Mouse (Mus musculus) embryonic stem cell, embryonic (primary cell): Measurements from ENCODE around the gene Psma2.

Experiments used
- CTCF ChIA-PET, 4 experiments: fragments of 300-600 bp in 2 of 4; fragments of 350-600 bp in 2 of 4; sonication (Branson Sonifier 250); formaldehyde crosslinking; loops; one replicate each; lab custom pipeline; 2022; ENCODE audit warnings: inconsistent platforms in 2 of 4; lab: Charles Lee
- POLR2A ChIA-PET, 4 experiments: fragments of 300-600 bp in 2 of 4; fragments of 350-600 bp in 2 of 4; sonication (Branson Sonifier 250); formaldehyde crosslinking; loops; one replicate each; lab custom pipeline; 2022; ENCODE audit warnings: antibody characterized with exemption in 4 of 4, inconsistent platforms in 1 of 4; lab: Charles Lee

Gene Psma2

DNA sequence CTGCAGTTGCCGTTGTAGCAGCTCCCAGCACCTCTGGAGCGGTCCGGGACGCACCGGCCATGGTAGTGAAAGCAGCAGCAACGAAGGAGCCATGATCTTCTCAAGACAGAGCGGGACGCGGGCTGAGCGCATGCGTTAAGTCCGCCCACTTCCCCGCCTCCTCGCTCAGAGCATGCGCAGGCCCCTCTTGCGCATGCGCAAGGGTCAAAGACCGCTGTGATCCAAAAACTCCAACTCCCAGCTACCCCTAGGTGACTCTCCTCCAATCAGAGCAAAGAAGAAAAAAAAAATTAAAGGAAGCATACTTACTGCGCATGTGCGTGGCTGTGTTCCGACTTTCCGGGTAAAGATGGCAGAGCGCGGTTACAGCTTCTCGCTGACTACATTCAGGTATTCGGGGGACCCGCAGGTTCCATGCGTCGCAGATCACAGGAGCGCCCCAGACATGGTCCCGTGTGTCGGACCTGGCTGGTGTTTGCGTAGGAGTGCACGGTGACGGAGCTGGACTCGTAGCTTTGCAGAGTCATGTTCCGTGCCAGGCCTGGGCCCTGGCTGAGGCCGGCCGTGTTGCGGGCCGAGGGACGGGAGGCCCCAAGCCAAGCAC, at the start of gene Psma2, which contains the start of gene Mrpl32:
Gene Psma2 (plus strand): TSS at position 315 of the 604 bp plus-strand sequence.
Gene Mrpl32 (minus strand): TSS at position 240 of the 604 bp plus-strand sequence.
- ChIA-PET POLR2A (interaction anchor here (0.6 to 11.2 kb wide), 50 partner anchors 8 to 1023 kb away, joined by 3 to 152 read pairs (median 3); partner anchors contain the start of genes AW209491 (in 4 of the 4), B3galnt2 (in 1 of the 4), Ggps1 (in 1 of the 4) and Lyst (in 1 of the 4)), CTCF (interaction anchor here in 2 of 4 experiments (0.7 to 1.0 kb wide), 2 partner anchors 17 to 325 kb away, joined by 3 to 5 read pairs; partner anchors contain the start of gene AW209491 (in 1 of the 2))

DNA sequence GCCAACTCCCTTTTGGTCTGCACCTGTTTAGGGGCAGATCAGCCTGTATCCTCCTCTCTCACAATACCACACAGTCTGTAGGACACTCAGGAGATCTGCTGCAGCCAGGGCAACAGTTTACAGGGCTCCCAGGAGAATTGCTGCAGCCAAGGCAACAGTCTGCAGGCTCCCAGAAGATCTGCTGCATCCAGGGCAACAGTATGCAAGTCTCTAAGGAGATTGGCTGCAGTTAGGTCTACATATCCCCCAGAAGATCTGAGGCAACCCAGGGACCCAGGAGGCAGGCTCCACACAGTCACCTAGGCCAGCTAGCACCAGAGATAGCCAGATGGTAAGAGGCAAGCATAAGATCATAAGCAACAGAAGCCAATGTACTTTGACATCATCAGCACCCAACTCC, 38.9 kb upstream of the Psma2 start:
- CTCF ChIA-PET: no interaction called here
- POLR2A ChIA-PET: interaction anchor here in 1 of 4 experiments (1.0 kb wide), 1 partner anchor 39 kb away, joined by 3 read pairs; the partner anchor contains the start of genes Mrpl32 and Psma2

DNA sequence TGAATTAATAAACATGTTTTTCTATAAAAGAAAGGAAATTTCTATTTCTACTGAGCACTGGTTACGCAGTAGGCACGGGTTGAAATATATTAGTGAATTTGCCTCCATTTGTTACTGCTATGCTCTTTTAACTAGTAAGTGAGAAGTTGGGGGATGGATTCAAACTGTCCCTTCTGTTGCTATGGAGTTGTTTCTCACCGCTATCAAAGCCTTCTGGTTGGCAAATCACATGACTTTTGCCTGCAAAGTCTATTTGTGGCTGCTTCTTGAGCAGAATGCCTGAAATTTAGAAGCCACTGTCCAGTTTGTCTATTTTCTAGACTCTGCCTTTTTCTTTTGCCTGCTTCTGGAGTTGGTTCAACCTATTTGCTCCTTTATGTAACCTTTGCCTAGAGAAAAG, 32.6 kb upstream of the Psma2 start:
- POLR2A ChIA-PET: no interaction called here
- CTCF ChIA-PET: no interaction called here

DNA sequence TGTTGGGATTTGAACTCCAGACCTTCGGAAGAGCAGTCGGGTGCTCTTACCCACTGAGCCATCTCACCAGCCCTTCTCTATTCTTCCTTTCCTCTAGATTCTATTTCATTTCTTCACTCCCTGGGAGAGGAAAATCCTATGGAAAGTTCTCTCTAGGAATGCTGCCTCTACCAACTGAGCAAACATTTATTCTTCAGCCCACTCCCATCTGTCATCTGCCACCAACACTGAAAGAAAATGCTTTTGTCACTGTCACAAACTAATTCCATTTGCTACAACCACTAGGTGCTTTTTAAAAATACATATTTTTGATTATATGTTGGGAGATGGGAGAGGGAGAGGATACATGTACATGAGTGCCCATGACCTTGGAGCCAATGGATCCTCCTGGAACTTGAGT, 10.3 kb upstream of the Psma2 start:
- CTCF ChIA-PET: no interaction called here
- POLR2A ChIA-PET: interaction anchor here in 1 of 4 experiments (3.0 kb wide), 1 partner anchor 10 kb away, joined by 14 read pairs; the partner anchor contains the start of genes Mrpl32 and Psma2

DNA sequence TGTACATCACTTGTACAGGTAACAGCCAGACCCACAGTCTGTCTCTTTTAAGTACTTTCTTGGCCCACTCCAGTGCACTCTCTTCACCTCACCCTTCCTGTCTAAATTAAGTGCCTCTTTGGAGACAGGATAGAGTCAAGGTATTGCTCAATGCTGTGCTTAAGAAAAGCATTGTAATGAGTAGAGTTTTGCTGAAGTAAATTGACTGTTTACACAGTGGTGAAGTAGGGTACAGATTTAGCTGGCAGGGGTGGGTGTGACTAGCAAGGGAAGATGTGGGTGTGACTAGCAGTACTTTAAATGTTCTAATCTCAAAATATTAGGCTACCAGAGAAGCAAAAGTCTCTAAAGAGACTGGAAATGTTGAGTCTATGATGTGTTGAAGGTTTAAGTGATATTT, 5.4 kb upstream of the Psma2 start:
- CTCF ChIA-PET: no interaction called here
- POLR2A ChIA-PET: interaction anchor here in 2 of 4 experiments (0.7 to 1.0 kb wide), 2 partner anchors 20 to 578 kb away, joined by 3 to 4 read pairs; no protein-coding TSS in a partner anchor

DNA sequence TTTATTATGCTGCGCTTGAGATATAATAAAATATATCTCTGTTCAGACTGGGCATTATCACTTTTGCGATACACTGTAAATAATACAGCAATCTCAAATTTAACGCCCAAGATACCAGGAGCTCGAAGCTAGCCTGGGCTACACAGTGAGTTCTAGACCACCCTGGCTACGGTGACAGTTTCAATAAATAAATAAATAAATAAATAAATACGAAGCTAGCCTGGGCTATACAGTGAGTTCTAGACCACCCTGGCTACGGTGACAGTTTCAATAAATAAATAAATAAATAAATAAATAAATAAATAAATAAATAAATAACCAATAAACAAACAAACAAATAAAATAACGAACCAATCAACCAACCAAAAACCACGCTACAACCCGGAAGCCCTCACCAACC, 577 bp upstream of the Psma2 start:
- ChIA-PET POLR2A (interaction anchor here (0.6 to 11.2 kb wide), 38 partner anchors 8 to 1022 kb away, joined by 3 to 152 read pairs (median 4); partner anchors contain the start of genes AW209491 (in 4 of the 4), B3galnt2 (in 1 of the 4), Ggps1 (in 1 of the 4) and Lyst (in 1 of the 4)), CTCF (interaction anchor here in 2 of 4 experiments (0.7 to 1.0 kb wide), 2 partner anchors 18 to 324 kb away, joined by 3 to 5 read pairs; partner anchors contain the start of gene AW209491 (in 1 of the 2))

DNA sequence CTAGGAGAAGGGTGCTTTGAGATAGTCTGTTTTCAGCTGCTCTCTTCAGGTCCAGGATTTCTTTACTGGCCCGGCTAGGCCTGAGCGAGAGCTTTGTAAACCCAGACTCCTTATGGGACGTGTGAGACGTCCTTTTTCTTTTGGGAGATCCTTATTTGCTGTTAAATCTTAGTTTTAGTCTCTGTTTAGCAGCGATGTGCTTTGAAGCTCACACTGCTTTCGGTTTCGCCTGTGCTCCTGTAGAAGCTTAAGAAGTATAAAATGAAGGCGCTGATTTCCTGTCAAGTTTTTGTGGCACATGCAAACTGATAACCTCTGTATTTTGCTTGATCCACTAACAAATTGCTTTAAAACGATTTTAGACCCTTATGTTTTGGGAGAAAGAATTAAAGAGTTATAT, 513 bp downstream of the Psma2 start:
- CTCF ChIA-PET: interaction anchor here in 1 of 4 experiments (1.0 kb wide), 1 partner anchor 17 kb away, joined by 5 read pairs; the partner anchor contains the start of gene AW209491
- POLR2A ChIA-PET: interaction anchor here (0.7 to 11.2 kb wide), 42 partner anchors 8 to 1023 kb away, joined by 3 to 152 read pairs (median 4); partner anchors contain the start of genes AW209491 (in 4 of the 4), B3galnt2 (in 1 of the 4), Ggps1 (in 1 of the 4) and Lyst (in 1 of the 4)

DNA sequence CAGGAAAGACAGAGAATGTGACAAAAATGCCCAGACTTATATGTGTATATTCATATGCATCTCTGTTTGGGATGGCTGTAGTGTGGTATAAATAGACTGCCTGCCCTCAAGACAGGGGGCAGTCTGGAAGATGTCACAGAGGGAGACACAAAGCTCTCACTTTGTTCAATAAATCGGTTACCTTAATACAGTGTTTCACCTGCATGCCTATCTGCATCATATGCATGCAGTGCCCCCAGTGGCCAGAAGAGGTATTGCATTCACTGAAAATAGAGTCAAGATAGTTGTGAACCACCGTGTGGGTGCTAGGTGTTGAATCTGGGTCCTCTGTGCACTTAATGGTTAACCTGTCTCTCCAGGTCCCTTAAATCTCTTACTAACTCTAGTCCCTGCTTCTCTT, 5.7 kb downstream of the Psma2 start:
- ChIA-PET CTCF (interaction anchor here (0.6 to 2.8 kb wide), 8 partner anchors 9 to 1170 kb away, joined by 3 to 8 read pairs (median 3); partner anchors contain the start of gene AW209491 (in 3 of the 4)), POLR2A (interaction anchor here in 3 of 4 experiments (0.9 to 11.2 kb wide), 4 partner anchors 9 to 12 kb away, joined by 3 to 152 read pairs (median 6); partner anchors contain the start of gene AW209491 (in 3 of the 3))

DNA sequence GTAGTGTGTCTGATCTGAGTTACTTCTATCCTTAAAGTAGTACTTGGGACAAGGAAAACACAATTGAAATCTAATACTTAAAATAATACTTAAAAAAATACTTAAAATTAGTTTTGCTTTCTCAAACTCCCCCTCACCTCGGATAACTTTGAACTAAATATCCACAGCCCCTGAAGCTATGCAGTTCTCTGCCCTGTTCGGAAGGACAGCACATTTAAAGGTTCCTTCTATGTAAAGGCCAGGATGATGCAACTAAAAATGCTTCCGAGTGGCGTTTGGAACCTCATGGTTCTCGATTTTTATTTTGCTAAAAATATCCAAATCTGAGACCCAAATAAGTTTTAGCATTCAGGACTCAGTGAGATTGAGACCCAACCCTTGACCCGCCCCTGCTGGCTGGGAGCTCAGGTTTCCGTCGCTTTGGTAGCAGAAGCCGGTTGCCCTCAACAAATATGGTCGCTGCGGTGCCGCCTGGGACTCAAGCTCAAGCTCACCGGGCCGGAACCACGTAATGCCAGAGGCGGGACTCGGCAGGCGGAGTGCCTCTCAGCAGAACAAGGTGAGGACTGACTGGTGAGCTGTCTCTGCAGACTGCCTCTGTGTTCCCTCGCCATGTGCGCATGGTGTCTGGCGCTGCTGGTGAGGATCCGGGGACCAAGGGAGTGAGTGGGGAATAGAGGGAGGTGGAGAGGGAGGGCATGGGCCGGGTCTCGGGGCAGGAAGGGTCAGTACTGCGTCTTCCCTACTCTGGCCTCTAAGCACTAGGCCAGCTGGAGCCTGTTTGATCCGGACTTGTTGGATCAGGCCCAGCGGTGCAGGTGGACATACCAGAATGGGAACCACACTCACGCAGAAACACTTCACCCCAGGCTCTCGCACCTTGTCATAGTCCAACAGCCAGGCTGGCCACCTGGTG, 16.9 kb downstream of the Psma2 start, which contains the start of gene AW209491:
Gene AW209491 (plus strand): TSS at position 429 of the 916 bp plus-strand sequence.
- ChIA-PET CTCF (interaction anchor here in 3 of 4 experiments (0.9 to 1.5 kb wide), 3 partner anchors 11 to 17 kb away, joined by 3 to 5 read pairs (median 4); partner anchors contain the start of genes Mrpl32 (in 1 of the 3) and Psma2 (in 1 of the 3)), POLR2A (interaction anchor here (0.6 to 5.7 kb wide), 24 partner anchors 9 to 1040 kb away, joined by 3 to 152 read pairs (median 4); partner anchors contain the start of genes Mrpl32 (in 4 of the 4), Psma2 (in 4 of the 4), Ggps1 (in 1 of the 4) and Lyst (in 1 of the 4))

DNA sequence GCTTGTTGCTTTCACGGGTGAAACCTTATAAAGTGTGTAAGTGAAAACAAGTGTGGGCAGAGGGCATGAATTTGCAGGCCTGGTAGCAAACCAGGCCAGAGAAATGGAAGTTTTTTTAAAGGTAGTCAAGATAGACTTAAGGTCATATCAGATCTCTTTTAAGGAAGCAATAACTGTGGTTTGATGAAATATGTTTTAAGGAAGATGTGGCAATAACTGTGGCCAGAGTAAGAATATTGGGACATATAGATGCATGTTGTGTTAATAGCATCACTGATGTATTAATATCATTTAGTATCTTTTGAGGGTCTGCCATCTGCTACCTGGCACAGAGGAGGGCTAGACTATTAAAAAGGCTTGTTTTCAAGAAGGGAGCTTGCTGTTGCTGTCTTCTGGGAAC, 27.0 kb downstream of the Psma2 start:
- ChIA-PET POLR2A (no interaction called here), CTCF (no interaction called here)

DNA sequence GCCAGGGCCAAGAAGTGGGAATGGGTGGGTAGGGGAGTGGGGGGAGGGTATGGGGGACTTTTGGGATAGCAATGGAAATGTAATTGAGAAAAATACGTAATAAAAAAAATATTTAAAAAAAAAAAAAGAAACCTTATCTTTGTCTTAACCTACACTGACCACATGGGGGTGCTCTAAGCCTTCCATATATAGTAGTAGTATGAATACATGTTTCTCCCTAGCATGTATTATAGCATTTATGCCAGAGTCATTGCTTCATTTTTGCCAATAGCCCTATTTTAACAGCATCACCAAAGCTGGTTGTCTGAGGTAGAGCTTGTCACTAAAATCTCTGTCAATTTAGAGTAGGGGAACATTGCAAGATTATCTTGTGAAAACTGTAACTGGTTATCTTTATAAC, 36.3 kb downstream of the Psma2 start:
- CTCF ChIA-PET: no interaction called here
- POLR2A ChIA-PET: no interaction called here

DNA sequence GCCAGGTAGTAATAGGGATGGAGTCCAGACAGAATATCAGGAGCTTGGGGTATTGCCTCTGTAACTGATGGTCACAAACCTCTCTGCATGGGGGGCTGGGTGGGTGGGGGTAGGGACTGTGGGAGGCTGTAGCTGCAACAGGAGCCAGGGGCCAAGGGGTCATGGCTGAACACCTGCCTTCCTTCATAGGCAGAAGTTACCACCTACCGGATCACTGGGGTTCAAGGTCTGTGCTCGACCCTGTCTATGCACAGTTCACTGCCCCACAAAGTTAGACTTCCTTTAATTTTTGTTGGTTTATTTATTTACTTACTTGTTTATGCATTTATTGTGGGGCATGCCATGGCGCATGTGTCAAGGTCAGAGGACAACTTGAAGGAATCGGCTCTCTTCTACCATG, 54.1 kb downstream of the Psma2 start:
- ChIA-PET CTCF (no interaction called here), POLR2A (no interaction called here)

DNA sequence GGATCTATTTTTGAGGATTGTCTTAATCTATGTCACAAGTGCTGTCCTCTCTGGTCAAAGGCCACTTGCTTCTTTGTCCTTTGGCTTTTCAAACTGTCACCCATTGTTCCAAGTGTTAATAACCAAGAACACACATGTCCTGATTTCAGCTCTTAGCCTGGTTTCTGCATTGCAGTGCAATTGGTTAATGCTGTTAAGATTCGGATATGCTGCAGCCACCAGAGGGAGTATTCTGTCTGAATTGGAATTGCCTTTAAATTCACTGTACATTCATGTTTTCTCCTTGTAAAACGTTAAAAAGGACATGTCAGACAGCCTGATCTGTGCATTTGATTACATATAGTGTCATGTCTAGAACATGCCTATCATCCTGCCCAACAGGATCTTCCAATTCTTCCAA, 57.3 kb downstream of the Psma2 start:
- CTCF ChIA-PET: interaction anchor here in 2 of 4 experiments (0.6 to 0.8 kb wide), 3 partner anchors 874 to 1092 kb away, joined by 3 to 8 read pairs (median 3); no protein-coding TSS in a partner anchor
- POLR2A ChIA-PET: interaction anchor here in 1 of 4 experiments (0.7 kb wide), 1 partner anchor 497 kb away, joined by 6 read pairs; no protein-coding TSS in a partner anchor

DNA sequence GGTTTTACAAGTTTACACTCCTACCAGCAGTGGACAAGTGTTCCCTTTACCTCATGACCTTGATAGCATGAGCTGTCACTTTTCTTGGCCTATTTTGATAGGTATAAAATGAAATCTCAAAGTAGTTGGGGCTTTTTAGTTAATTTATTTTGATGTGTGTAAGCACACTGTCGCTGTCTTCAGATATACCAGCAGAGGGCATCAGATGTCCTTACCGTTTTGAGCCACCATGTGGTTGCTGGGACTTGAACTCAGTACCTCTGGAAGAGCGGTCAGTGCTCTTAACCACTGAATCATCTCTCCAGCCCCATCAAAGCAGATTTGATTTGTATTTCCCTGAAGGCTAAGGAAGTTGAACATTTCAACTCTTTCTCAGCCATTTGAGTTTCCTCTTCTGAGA, 75.9 kb downstream of the Psma2 start:
- ChIA-PET POLR2A (interaction anchor here in 1 of 4 experiments (1.5 kb wide), 1 partner anchor 11 kb away, joined by 3 read pairs; no protein-coding TSS in a partner anchor), CTCF (no interaction called here)

DNA sequence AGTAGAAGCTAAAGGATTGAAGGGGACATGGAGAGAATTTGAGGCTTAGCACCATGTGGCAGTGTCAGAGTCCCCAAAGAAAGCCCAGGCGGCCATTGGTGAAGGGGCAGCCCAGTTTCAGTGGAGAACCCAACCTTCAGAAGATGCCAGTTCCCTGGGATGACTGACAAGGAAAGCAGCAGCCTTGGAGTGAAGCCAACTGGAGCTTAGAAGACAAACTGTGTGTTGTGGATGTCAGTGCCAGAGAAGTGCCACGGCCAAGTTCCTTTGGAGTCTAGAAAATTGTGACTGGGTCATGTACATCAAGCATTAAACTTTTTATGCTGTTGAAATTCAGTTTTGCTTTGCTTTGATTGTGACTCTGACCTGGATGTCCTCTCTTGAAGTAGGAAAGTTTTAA, 103.8 kb downstream of the Psma2 start:
- CTCF ChIA-PET: interaction anchor here in 1 of 4 experiments (0.7 kb wide), 1 partner anchor 21 kb away, joined by 3 read pairs; no protein-coding TSS in a partner anchor

DNA sequence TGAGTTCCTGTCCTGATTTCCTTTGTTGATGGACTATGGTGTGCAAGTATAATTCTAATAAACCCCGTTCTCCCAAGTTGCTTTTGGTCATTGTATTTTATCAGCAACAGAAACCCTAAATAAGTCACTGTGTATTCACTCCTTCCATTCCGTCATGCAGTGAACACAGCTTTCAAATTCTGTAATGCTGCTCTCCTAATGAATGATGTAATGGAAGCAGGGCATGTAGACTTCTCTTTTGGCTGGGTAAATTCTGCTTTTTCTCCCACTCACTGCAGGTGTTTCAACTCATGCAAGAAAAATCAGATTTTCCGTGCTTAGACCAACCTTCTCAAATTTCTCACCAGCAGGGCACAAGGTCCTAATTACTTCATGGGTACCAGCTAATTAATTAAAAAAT, 104.7 kb downstream of the Psma2 start:
- CTCF ChIA-PET: no interaction called here
- POLR2A ChIA-PET: no interaction called here

More for the DNA sequence above, 103.8 kb downstream of the Psma2 start:
- POLR2A ChIA-PET: no interaction called here
